Mouse (Mus musculus) E14TG2a.4 (cell line): ENCODE results near the gene Cbx7.

Experiments used
- CTCF ChIP-seq: conservative IDR thresholded peaks from 2 replicates; pipeline ENCODE4 v1.5.1; 2014; ENCODE audit warnings: low read length
- POU5F1 ChIP-seq: IDR thresholded peaks from 2 replicates; pipeline ENCODE4 v1.6.1; 2014; ENCODE audit warnings: low read length, borderline replicate concordance

DNA sequence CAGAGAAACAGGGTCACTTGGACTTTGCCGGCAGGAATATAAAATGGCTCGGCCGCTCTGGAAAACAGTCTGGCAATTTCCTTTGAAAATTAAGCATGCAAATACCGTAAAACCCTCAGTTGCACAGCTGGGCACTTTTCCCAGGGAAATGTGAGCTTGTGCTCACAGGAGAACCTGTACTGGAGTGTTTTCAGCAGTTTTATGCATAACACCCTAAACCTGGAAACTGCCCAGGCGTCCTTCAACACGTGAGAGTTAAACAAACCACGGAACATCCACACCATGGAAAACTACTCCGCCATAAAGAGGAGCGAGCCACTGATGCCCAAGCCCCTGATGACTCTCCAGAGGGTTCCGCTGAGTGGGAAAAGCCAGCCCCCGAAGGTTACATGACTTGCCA is 9.8 kb upstream of the Cbx7 start:
- TF ChIP-seq CTCF = no peak
- TF ChIP-seq POU5F1 = no peak
